Mouse (Mus musculus) splenic B cell, adult 2 months (primary cell): ENCODE results near the gene Krt18.

Source experiments
- DNase-seq: peaks from one replicate; pipeline ENCODE4 v3.0.0-alpha.2; 2011; ENCODE audit warnings: low read depth, low spot score
- H3K27me3 ChIP-seq: 2 replicates; pipeline ENCODE4 v1.6.1; 2012; ENCODE audit warnings: mild to moderate bottlenecking, low read length, moderate library complexity, mixed read lengths; ENCODE audit not compliant: control insufficient read depth, poor library complexity, insufficient read depth, severe bottlenecking
- H3K36me3 ChIP-seq: 2 replicates; pipeline ENCODE4 v1.6.1; 2012; ENCODE audit warnings: mild to moderate bottlenecking, low read length, moderate library complexity, mixed read lengths; ENCODE audit not compliant: control insufficient read depth, poor library complexity, insufficient read depth, severe bottlenecking

The Krt18 gene

DNA sequence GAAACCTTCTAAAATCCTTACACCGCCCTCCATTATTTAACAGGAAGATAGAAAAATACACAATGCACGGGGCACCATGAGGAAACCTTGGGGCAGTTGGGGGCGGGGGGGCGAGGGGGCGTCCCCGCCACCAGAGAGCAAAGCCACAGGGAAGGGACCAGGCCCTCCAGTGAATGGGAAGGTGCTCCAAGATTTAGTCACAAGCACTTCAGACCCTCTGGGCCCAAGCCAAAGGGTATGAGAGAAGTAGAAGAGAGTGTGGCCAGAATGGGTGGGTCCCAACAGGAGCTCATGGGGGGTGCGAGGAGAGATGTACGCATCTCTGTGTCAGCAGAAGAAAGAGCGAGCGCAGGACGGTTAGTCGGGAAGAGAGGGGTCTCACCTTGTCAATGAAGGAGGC, 24.5 kb upstream of the Krt18 start:
- DNase-seq: no peak
- H3K36me3 ChIP-seq: no peaks in the 10 kb centered on the region
- no peaks in the 10 kb centered on the region for H3K27me3 ChIP-seq

DNA sequence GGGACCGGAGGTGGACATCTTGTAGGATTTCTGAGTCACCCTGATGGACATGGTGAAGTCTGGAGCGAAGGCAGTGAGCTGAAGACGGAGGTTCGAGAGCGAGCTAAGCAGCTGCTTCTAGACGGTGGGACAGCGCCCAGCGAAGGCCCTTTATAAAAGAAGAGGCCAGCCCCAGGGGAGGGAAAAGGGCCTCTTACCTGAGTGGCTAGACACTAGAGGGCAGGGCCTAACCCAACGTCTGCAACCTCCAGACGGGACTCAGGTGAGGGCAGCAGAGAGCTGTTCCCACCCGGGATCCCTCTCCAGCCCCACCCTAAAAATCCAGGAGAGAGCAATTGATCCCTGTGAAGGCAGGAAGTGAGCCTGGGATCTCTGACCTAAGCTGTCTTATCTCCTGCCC, 23.8 kb upstream of the Krt18 start, which contains the start of gene Krt8:
Gene Krt8, minus strand, starts transcription at position 294 of the 400 bp plus-strand sequence.
- Histone ChIP-seq H3K36me3 (no peaks in the 10 kb centered on the region), H3K27me3 (no peaks in the 10 kb centered on the region)
- DNase-seq: no peak

DNA sequence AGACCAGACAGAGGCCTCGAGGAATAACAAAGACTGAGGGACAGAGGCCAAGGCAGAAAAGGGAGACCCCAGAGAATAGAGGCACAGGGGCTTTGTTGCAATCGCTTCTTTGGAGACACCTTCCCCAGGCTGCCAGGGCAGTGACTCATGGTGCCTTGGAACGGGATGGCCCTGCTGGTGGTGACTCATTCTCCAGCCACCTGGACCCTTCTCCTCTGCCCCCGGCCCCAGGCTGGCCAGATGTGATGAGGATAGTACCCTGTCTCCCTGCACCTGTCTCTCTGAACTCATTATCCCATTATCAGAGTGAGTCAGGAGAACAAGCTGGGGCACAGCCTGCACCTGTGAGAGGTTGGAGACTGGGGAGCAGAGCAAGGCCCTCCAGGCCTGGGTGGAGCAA, 22.7 kb upstream of the Krt18 start:
- no peak for DNase-seq
- H3K27me3 ChIP-seq: no peaks in the 10 kb centered on the region
- H3K36me3 ChIP-seq: no peaks in the 10 kb centered on the region

DNA sequence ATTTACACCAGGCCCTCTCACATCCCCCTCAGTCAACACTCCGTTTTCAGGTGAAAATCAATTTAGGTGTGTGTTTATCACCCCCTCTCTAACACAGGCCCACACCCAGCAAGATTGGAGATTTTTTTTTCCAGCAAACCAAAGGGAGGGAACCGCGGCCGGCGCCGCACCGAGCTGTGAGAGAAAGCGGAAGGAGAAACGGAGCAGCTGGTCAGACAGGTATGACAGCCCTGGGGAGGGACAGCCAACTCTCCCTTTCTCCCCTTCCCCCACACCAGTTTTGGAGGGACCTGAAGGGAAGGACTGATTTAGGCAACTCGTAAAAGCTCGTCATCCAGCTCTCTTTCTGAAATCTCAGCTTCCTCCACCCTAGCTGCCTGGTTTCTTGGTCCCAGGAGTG, 21.7 kb upstream of the Krt18 start:
- DNase-seq: no peak
- H3K36me3 ChIP-seq: no peaks in the 10 kb centered on the region
- H3K27me3 ChIP-seq: no peaks in the 10 kb centered on the region

DNA sequence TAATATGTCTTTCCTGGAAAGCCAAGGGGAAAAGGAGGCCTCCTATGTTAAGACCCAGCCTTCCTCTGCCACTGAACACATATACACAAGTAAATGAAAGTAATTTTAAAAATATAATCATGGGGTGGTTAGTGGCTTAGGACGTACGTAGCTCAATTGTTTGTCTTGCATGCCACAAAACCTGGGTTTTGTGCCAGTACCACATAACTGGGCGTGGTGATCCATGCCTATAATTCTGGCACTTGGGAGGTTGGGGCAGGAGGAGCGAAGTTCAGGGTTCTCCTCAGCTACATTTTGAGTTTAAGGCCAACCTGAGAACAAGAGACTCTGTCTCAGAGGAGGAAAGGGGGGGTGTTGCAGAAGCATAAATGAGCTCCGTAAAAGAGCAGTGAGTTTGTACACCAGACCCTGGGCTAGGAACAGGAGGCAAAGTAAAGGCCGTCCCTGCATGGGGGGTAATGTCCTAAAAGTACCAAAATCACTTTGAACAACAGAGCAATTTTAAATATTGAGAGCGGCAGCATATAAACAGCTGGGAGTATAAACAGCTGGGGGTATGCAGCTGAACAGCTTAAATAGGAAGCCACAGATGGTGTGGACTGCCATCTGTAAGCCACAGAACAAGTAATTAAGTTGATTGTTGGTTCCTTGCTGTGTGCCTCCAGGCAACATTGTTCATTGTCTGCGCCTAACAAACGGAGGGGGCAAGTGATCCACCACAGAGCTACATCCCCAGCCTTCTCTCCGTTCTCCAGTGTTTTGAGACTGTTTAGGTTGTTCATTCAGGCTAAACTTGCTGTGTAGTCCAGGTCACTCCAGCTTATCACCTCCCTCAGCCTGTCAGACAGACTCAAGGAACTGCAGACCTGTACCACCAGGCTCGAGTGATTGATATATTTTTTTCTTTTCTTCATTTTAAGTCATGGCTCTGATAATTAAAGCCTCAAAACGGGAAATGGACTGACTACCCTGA, 20.6 kb upstream of the Krt18 start:
- Histone ChIP-seq H3K27me3 (no peaks in the 10 kb centered on the region), H3K36me3 (no peaks in the 10 kb centered on the region)
- no peak for DNase-seq

DNA sequence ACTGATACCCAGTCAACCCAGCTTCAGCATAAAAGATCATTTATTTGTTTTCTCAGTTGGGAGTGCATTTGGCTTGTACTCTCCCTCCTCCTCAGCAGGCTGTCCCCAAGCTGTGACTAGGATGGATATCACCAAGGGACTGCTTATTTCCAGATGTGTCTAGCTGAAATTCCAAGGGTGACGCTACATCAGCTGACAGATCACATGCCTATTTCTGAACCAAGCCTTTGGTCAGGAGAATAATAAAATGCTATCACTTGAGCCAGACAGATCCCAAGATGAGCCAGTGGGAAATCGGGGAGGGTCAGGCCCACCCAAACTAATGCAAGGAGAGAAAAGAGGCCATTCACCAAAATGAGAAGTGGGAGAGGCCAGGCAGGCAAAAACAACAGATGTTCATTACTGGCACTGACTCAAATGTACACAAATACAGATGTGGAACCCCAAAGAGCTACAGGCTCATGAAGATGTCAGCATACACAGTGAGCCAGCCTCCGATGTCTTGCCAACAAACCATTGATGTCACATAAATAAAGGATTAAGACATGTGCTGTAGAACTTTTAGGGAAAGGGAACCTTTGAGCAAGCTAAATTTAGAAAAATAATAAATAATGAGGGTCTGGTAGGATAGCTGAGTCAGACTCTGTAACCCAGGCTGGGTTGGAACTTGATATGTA, 17.3 kb upstream of the Krt18 start:
- Histone ChIP-seq H3K36me3 (no peaks in the 10 kb centered on the region), H3K27me3 (no peaks in the 10 kb centered on the region)
- DNase-seq: no peak

DNA sequence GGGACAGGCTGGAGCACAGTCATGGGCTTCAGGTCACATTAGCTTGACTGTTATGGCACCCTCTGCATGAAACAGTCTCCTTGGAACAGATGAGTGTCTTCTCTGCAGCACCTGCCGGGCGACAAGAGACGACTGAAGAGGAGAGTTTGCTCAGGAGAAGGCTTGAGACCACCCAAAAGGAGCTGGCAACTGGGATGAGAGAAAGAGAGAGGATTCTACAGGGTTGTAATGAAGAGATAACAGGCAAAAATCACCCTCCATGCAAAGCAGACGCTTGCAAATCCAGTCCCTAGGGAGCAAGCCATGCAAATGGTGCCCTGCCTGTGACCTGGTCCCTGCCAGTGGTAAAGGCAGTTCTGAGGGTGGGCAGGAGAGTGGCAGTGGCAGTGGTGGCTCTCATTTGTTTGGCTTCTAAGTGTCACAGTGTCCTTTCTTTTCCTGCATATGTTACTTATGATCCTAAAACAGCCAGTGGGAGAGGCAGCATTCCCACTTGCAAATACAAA, 15.7 kb upstream of the Krt18 start:
- H3K36me3 ChIP-seq: no peaks in the 10 kb centered on the region
- H3K27me3 ChIP-seq: no peaks in the 10 kb centered on the region
- peak; percentile 60 for DNase-seq

DNA sequence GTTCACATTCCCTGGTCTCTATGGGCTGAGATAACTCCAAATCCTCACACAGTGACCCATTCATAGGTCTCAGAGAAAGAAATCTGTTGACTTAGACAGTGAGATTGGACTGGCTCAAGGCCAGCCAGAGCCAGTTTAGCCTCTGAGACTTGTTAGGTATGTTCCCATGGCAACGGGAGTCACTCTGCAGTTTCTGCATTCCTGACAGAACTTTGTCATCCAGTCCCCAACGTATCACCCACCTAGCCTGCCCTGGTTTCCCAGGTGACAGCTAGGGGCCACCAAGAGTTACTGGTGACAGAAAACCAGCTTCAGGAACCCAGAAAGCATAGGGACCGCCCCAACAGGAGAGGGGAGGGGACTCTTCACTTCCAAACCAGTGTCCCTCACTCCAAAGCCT, 14.3 kb upstream of the Krt18 start:
- DNase-seq: no peak
- Histone ChIP-seq H3K27me3 (no peaks in the 10 kb centered on the region), H3K36me3 (no peaks in the 10 kb centered on the region)

DNA sequence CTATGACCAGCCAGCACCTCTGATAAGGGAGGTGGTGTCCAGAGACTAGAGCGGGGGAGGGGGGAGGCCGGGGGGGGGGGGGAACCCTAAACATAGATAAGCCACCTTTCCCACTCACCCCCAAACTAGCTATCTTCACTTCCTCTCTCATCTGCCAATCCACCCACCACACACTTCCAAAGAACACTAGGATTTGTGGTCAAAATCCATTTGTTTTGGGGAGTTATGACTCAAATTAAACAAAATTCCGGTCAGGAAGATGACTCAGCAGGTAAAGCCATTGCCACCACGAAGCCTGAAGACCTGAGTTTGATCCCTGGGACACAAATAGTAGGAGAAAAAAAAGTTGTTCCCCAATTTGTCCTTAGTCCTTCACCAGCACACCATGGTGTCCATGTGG, 13.1 kb upstream of the Krt18 start:
- no peak for DNase-seq
- Histone ChIP-seq H3K36me3 (no peaks in the 10 kb centered on the region), H3K27me3 (no peaks in the 10 kb centered on the region)

DNA sequence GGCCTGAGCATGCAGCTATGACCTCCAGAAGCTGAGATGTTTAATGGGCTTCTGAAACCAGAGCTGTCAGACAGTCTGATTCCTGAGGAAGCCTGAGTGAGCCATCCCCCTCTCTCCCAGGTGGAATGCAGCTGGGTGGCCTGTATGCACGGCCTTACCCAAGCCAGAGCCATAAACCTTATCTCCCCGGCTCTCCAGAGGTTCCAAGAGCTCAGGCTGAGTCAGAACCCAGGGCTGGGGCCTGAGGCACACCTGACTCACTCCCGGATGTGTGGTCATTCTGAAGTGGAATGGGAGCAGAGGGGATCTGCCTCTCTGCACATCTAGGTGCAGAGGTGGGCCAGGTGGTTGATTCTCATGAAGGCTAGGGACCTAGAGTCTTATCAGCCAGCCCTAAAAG, 11.9 kb upstream of the Krt18 start:
- no peak for DNase-seq
- no peaks in the 10 kb centered on the region for H3K27me3 ChIP-seq

DNA sequence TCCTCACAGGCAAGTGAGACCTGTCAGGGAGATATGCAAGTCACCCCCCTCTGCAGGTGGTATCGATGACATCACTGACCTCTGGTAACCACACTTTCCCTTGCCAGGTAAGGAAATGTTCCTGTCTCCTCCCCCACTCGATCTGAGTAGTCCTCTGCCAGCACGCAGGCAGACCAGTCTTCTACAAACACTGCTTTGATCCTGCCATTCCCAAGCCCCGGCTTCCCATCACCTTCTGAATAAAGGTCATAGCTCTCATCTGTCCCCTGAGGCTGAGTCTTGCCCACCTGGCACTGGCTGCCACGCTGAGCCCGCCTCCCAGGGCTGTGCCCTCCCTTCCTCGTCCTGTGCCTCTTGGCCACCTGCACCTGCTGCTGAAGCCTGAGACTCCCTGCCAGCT, 11.2 kb upstream of the Krt18 start:
- H3K27me3 ChIP-seq: no peaks in the 10 kb centered on the region
- H3K36me3 ChIP-seq: no peaks in the 10 kb centered on the region
- DNase-seq: no peak

More for the DNA sequence above, 11.9 kb upstream of the Krt18 start:
- H3K36me3 ChIP-seq: no peaks in the 10 kb centered on the region

DNA sequence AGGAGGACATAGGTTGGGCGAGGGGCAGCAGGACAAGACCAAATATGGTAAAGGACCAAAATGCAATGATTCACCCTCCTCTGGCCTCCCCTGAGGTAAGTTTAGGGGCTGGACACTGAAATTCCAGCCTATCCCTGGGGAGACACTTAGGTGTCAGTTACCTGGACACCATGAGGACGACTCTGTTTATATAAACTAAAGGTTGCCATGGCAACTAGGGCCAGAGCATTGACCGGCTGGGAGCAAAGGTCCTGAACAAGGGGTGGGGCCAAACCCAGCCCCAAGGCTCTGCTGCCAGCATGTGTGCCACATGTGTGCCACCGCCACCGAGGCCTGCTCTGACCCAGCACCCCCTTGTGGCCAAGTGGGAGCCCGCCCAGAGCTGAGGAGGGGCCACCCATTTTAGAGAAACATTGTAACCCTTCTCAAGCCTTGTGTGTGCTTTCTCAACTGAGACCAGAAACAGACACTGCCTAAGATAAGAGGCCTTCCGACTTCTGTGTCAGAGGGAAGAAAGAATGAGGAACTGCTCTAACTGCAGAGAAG, 10.0 kb upstream of the Krt18 start:
- DNase-seq: peak; percentile 44
- Histone ChIP-seq H3K36me3 (no peaks in the 10 kb centered on the region), H3K27me3 (no peaks in the 10 kb centered on the region)

DNA sequence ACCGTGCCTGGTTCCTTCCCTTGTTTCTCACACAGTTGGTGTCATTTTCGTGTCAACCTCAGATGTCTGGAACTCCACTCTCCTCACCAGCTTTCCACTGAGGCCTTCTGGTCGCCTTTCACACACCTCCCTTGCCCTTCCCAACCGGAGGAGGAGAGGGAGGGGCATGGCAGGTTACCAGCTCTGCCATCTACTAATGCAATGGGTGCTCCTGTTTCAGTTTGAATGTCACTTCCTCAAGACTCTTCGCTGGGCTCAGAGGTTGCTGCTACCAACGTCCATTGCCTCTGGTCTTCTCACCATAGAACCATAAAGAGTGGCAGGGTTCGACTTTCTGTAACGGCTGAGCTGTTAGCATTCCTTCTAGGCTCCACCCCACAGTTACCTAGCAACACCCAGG, 5.5 kb upstream of the Krt18 start:
- Histone ChIP-seq H3K27me3 (no peaks in the 10 kb centered on the region), H3K36me3 (no peaks in the 10 kb centered on the region)
- no peak for DNase-seq

DNA sequence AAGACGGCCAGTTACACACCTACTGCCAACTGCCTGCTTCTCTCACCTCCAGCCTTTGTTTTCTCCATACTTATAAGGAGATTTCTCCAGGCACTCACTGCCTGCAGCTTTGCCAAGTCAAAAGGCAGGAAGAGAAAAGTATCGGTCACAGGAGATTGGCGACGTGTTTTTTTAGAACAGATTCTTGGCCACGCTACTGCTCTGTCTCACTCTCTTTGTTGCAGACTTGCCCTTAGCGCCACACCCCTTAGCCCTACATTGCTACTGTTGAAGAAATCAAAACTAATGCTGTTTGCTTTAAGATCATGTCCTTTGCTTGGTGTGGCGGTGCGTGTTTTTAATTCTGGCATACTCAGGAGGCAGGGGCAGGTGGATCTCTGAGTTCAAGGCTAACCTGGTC, 4.1 kb upstream of the Krt18 start:
- Histone ChIP-seq H3K27me3 (no peaks in the 10 kb centered on the region), H3K36me3 (no peaks in the 10 kb centered on the region)
- no peak for DNase-seq
